Mouse (Mus musculus) brain, embryonic 14.5 days (tissue): ENCODE results near the gene Senp3.

Experiments
- CTCF ChIP-seq: fragments of 200-500 bp; IDR thresholded peaks from 2 replicates; pipeline ENCODE4 v1.5.1; 2012; ENCODE audit warnings: inconsistent platforms, mild to moderate bottlenecking, moderate library complexity, borderline replicate concordance; ENCODE audit not compliant: insufficient read depth, insufficient read length; ENCODE audit errors: extremely low read depth
- POLR2A ChIP-seq: fragments of 200-500 bp; IDR thresholded peaks from 2 replicates; pipeline ENCODE4 v1.6.1; 2012; ENCODE audit warnings: mild to moderate bottlenecking, inconsistent platforms, borderline replicate concordance; ENCODE audit not compliant: poor library complexity, insufficient read depth, insufficient read length, severe bottlenecking; ENCODE audit errors: extremely low read depth

- TF ChIP-seq CTCF (no peak), POLR2A (no peak)
These were observed 24.4 kb downstream of the Senp3 start for GRCm38 (mm10) chr11:69657462-69657881.
